Mouse (Mus musculus) lung, adult 2 months (tissue): Measurements from ENCODE around the gene Ifi47.

Experiments
- CTCF ChIP-seq: fragments of 200-500 bp; IDR thresholded peaks from 2 replicates; pipeline ENCODE4 v1.5.1; 2011; ENCODE audit warnings: mild to moderate bottlenecking, low read length, control low read depth; ENCODE audit not compliant: insufficient read depth
- POLR2A ChIP-seq: fragments of 200-500 bp; IDR thresholded peaks from 2 replicates; pipeline ENCODE4 v1.6.1; 2011; ENCODE audit warnings: low read depth, mild to moderate bottlenecking, control low read depth, low read length, borderline replicate concordance; ENCODE audit errors: extremely low read depth

DNA sequence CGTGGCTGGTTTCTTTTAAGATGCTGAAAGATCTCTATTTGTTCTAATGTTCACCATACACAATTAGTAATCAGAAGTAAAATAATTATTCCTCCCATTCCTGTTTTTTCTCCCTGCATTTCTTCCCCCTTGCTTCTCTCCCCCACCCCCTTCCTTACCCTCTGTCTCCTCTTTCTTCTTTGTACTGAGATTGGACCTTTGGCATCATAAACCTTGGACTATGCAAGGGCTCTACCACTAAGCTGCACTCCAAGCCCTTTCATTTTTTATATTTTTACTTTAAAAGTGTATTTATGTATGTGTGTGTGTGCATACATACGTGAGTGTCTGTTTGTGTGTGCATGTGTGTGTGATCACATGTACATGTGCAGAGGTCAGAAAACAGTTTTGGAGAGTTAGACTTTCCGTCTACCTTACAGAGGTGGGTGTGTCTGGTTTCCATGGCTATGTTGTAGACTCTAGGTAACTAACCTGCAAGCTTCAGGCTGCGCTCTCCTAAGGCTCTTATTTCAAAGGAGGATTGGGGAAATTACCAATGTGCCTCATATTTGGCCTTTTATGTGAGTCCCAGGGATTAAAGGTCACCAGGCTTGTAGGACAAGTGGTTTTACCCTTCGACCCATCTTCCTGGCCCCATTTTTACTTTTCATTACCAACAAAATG lies 12.7 kb downstream of the Ifi47 start:
- TF ChIP-seq CTCF (no peak), POLR2A (no peak)
